Mouse (Mus musculus) heart, postnatal 14 days (tissue): ENCODE measurements at regions not wholly inside any gene's neighbourhood (a gene's known extent, or its start where the extent isn't known, plus 50 kb on each side); places are given as distances from the start of the nearest gene placed in this dataset.

Experiments used
- DNase-seq, 2 experiments: peaks; one replicate each; pipeline ENCODE4 v3.0.0; 2021 to 2022
- intact Hi-C: fragments of 180-260 bp; cut with DNase I; formaldehyde crosslinking; loops from one replicate; pipeline ENCODE4 v1.15.1; 2025

DNA sequence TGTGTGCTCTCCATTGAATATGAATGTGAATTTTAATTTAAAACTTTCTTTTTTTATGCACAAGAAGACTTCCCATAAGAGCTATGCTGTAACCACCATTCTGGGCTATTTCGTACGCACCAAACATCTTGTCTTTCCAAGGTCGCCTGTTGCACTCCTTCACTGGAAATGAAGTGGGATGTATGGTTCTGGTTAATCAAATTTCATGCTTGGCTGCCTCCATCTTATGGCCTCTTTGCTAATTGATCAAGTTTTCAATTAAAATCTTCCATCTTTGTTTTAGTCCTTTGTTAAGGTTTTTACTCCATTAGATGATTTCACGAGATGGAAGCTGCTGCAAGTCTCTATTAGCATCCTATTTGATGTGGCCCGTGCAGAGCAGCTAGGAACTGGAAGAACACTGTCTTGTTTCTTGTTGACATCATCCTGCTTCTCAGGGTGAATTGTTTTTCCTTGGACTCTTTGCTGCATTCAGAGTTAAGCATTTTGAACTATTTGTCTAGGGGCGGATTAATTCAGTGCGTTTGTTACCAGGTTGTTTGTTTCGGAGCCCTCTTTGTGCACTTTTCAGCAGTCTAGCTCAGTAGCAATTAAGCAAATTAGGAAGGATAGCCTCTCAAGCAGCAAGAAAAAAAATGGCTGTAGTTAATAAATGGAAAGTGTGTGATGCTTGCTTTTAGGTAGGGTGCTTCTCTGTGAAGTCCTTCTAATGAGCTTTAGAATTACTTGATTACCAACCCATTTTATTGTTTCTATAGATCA, 147.4 kb upstream of the Alcam start:
- no peak for DNase-seq
- intact Hi-C loops, result no loop called here

DNA sequence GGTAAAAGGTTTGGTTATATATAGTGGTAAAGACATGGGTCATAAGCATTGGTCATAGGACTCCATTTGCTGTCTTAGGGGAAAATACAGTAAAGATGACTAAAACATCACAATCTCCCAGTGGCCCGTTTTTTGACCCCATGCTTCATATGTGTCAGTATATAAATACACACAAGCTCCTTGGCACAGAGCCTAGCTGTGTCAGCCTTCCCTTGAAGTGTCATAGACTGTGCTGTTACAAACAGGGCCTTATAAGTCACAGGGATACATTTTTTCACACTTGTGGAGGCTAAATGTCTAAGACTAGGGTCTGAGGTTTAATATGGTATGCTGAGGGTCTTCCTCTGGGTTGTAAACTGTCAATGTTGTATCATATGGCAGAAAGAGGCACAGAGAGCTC, 144.4 kb upstream of the Alcam start:
- DNase-seq, result no peak
- intact Hi-C loops, result no loop called here

DNA sequence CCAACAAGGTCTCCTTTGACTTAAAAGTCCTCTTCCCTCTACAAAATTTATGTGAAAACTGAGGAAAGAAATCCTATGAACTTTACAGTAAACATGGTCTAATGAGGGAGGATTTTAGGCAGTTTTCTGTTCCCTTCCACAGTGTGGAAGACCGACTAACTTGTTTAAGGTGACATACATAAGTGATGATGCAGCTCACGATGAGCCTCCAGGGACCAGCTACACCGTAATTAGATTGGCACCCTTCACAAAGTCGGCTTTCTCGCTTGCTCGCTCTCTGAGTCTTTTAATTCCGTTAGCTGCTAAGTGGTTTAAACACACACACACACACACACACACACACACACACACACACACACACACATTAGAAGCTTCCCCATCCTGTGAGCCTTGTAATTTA, 143.3 kb upstream of the Alcam start:
- intact Hi-C loops, result no loop called here
- no peak for DNase-seq

DNA sequence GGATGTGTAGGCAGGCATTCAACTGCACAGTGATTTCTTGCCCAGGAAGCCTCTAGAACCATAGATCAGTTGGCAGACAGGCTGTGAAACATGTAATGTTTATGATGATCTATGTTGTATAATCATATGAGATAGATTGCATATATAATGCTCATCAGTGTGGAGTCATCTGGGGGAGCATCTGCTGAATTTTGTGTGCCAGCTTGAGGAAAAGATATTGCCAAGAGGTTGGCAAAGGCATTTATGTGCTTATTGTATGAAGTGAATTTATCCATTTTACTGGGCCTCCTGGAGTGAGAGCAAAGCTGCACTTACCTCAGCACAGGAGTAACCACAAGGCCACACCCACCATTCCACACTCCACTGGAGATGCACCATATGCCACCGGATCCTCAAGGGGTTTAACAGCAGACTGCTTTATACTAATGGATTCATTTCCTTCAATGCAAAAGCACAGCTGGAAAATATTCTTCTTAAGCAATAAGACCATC, 134.5 kb upstream of the Alcam start:
- intact Hi-C loops, result no loop called here
- no peak for DNase-seq

DNA sequence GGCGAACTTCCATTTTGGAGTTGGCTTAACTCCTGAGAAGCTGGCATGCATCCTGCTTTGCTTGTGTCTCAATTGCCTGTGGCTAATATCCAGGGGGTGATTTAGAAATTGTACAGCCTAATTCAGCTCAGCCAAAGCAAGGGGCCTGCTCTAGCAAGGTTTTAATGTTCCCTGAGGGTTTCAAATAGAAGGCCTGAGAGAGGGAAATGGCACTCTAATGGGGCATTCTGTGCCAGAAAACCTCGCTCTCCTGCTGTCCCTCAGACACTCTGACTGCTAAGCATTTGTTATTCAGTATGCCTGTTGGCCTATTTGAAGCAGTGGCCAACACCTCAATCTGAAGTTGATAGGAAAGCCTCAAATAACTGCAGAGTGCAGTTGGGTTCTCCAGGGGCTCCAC, 115.2 kb upstream of the Alcam start:
- peak in 1 of 2 experiments; percentile 0 for DNase-seq

DNA sequence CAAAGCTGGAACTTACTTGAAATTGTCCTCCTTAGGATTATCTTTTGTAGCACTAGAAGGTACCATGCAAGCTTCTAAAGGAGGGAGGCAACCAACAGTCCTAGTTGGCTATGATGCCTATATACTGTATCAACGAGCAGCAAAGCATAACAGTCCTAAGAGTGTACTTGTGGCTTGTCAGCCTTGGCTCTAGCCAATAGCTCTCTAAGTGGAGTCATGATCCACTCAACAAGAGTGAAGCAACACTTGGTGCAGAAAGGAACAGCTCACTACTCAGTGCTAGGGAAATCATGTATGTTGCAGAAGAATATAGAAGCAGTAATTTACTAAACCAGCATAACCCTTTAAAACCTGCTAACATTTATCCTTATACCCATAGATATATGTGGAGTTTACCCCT, 82.4 kb upstream of the Alcam start:
- no peak for DNase-seq
- intact Hi-C loops, result no loop called here

More for the DNA sequence above, 115.2 kb upstream of the Alcam start:
- intact Hi-C loops, result no loop called here

DNA sequence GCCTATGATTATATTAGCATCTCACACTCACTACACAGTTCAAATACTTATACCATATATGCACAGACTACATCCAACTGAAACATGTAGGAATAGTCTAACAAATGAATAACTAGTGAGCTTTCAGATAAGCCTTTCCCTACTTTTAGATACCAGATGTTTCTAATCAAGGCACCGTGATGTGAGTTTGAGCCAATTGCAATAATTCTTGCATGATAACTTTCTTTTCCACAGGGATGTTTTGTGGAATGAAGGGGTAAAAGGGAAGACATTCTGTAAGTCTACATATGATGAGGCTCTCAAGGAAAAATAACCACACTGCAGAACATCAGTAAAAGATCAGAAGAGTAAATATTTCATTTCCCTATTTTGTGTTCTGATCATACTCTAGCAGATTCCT, 80.7 kb upstream of the Alcam start:
- DNase-seq, result no peak
- intact Hi-C loops, result no loop called here

DNA sequence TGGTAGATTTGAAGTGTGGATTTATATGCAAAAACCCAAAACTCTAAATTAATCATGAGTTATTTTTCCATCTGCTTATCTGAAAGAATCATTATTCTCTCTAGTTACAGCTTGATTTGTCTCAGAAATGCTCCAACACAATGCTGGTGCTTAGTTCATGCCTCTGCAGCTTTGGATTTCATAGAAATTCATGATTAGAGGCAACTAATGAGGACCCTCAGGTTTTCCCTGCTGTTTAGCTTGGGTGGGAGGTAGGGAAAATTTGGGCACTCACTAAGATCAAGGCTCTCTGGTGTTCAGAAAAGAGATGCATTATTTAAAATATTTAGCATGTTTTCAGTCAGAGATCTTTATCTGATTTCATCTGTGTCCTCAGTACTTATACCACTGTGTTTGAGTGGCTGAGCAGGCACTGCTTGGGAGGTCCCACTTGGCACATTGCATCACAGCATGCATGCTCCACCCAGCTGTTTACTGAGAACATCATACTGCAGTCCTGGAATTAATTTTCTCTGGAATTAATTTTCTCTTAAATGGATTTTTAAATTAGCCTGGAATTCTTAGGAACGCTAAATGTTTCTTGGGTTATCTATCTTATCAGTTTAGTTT, 78.7 kb upstream of the Alcam start:
- intact Hi-C loops, result no loop called here
- DNase-seq, result no peak

DNA sequence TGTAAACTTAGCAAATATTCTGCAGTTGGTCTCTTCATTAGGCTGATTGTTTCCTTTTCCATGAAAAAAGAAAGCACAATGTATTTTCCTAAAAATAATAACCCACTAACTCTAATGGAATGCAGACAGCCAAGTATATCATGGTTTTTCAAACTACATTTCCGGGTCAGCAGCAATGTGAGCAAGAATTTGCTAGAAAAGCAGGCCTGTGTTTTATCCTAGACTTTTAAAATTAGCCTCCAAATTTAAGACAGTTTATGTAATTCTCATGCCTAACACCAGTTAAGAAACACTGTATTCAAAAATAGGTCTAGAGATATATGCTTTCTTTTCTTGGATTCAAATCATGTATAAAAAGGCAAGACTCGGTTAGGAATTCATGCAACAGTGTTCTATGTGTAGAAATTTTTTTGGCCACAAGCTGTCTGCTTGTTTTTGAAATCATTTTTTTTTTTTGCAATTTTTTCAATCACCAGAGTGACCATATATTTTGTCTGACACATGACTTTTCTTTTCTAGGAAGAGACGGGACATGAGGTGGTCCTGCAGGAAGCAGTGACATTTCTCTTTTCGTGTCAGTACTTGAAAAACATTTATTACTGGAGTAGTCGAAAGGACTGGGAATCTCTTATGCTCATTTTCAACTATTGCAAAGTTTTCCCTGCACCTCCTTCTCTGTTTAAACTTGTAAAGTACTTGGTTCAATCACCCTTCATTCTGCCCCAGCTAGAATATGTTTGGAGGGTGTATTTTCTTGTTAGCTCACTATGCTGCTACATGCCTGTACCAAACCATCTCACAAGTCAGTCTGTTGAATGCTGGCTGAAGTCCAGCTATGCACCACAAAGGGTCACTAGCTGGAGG, 59.9 kb upstream of the Alcam start:
- no peak for DNase-seq
- intact Hi-C loops, result no loop called here

DNA sequence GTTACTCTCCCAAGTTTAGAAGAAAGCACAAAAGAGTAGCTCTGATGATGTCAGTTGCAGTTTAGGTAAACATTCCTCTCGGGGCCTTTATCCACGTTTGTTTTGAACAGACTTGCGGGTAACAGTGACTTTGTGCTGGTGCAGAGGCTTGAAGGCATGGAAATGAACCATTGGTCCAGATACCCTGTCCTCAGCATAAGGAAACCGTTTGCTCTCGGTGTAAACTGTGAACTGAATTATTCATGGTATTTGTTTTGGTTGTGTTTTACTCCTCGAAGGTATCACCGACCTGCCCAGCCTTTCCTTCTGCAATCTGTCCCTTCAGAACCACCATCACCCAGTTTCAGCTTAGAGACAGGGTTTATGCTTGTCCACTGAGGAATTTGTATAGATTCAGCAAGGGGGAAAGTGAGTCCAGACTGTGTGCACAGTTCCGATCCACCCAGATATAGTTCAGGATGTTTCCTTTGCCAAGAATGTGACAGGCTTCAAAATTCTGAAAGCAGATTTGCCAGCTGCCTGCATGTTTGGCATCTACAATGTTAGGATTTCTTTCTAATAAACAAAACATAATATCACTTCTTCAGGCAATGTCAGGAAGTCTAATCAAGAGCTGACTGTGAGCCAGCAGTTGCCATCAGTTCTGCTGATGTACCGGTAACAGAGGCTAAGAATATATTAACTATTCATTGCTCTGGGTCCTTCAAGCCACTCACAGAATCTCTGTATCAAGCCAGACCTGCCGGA, 54.9 kb upstream of the Alcam start:
- DNase-seq, result no peak
- intact Hi-C loops, result no loop called here
